Mouse (Mus musculus): ENCODE measurements around the gene Gm20837. TPM values are rescaled to one million over a fixed set of nuclear protein-coding genes. Genes with fewer than 3 reads are reported as not detected.

The Gm20837 gene
- polyA plus RNA-seq (2017; shearing (Covaris generic)) = under 1 TPM in 1 of 2 experiments, not detected in 1; 0.28 TPM

GRCm38 (mm10) chrY:90400948-90401347 is at the start of gene Gm20837:
Gene Gm20837 (plus strand): TSS chrY:90401248.

